Comparison of ENCODE assay signal across 8 mouse cellular contexts in genomic region chr19:46961047-46961651, GRCm38 (mm10). TPM values are rescaled to one million over a fixed set of nuclear protein-coding genes. Genes with fewer than 3 reads are reported as not detected.
DNase-seq lines count a peak whose midpoint lies in the region; ATAC-seq and TF ChIP-seq lines count a peak whose summit lies in the region.

No protein-coding gene starts in this region.

- H3K27me3 ChIP-seq in spleen, adult 2 months (ENCODE audit: control insufficient read depth, insufficient read depth, low read length) = no peaks in the 10 kb centered on the region
- H3K27me3 ChIP-seq in embryonic facial prominence, embryonic 15.5 days = no peaks in the 10 kb centered on the region
- no peaks in the 10 kb centered on the region for H3K27me3 ChIP-seq in limb, embryonic 14.5 days (ENCODE audit: control insufficient read depth, insufficient read depth, low read length)
- no peaks in the 10 kb centered on the region for H3K27me3 ChIP-seq in stomach, embryonic 14.5 days (ENCODE audit: control insufficient read depth, insufficient read depth, low read length)

- 6% methylated on average over 22 of the region's 22 CpGs for WGBS in spleen, adult 2 months
- WGBS in embryonic facial prominence, embryonic 15.5 days = 6% methylated on average over 22 of the region's 22 CpGs
- WGBS in limb, embryonic 14.5 days = 5% methylated on average over 20 of the region's 22 CpGs
- WGBS in stomach, embryonic 14.5 days = 4% methylated on average over 22 of the region's 22 CpGs

- DNase-seq in spleen, adult 2 months (ENCODE audit: low read depth in 1 of 2, low spot score in 2 of 2) = no peak
- DNase-seq in spleen, adult 18-20 months = no peak
- no peak for DNase-seq in limb, embryonic 14.5 days (ENCODE audit: low spot score)
- DNase-seq in thymus, adult 18-20 months = no peak
- no peak for DNase-seq in adrenal gland, postnatal 10 days
- DNase-seq in left cerebral cortex, postnatal 10 days (ENCODE audit: extremely low spot score in 1 of 2, low spot score in 2 of 2) = no peak

- peak overlapping the region; percentile 74 for H3K4me3 ChIP-seq in spleen, adult 2 months (ENCODE audit: extremely low read depth, insufficient read depth, insufficient read length)
- H3K4me3 ChIP-seq in embryonic facial prominence, embryonic 15.5 days (replicated peaks) = peak overlapping the region; percentile 85
- peak overlapping the region; percentile 80 for H3K4me3 ChIP-seq in limb, embryonic 14.5 days (replicated peaks; ENCODE audit: low read length)
- peak overlapping the region; percentile 76 for H3K4me3 ChIP-seq in stomach, embryonic 14.5 days (ENCODE audit: low read depth, low read length)

- no peak; the same call in 1 of the 2 replicates for ATAC-seq in embryonic facial prominence, embryonic 15.5 days (ENCODE audit: insufficient number of reproducible peaks, low FRiP score, low TSS enrichment, low read depth)
- no peak for ATAC-seq in limb, embryonic 14.5 days (ENCODE audit: low FRiP score, low read depth)
- no peak for ATAC-seq in stomach, embryonic 14.5 days (ENCODE audit: insufficient number of reproducible peaks, insufficient read depth, low FRiP score, low read depth)

- peak overlapping the region; percentile 83 for H3K9ac ChIP-seq in embryonic facial prominence, embryonic 15.5 days
- H3K9ac ChIP-seq in limb, embryonic 14.5 days (ENCODE audit: low read depth, low read length, severe bottlenecking) = peak overlapping the region; percentile 94
- H3K9ac ChIP-seq in stomach, embryonic 14.5 days (replicated peaks; ENCODE audit: low read depth, low read length) = peak overlapping the region; percentile 87

- intact Hi-C loops in left cerebral cortex, postnatal 10 days (cut with DNase I) = no loop called here

- TF ChIP-seq CTCF in spleen, adult 2 months (IDR thresholded peaks at IDR 0.05; ENCODE audit: extremely low read depth, insufficient read depth, insufficient read length, insufficient replicate concordance) = no peak

- H3K9me3 ChIP-seq in embryonic facial prominence, embryonic 15.5 days (replicated peaks) = no peaks in the 10 kb centered on the region
- H3K9me3 ChIP-seq in limb, embryonic 14.5 days (ENCODE audit: control insufficient read depth, low read length) = no peaks in the 10 kb centered on the region
- H3K9me3 ChIP-seq in stomach, embryonic 14.5 days (ENCODE audit: control insufficient read depth, low read depth, low read length) = no peaks in the 10 kb centered on the region

- no peaks in the 10 kb centered on the region for H3K36me3 ChIP-seq in spleen, adult 2 months (ENCODE audit: control insufficient read depth, insufficient read depth, low read length)
- H3K36me3 ChIP-seq in embryonic facial prominence, embryonic 15.5 days = no peaks in the 10 kb centered on the region
- no peaks in the 10 kb centered on the region; the same call in 1 of the 2 replicates for H3K36me3 ChIP-seq in limb, embryonic 14.5 days (ENCODE audit: control insufficient read depth, insufficient read depth, low read length)
- H3K36me3 ChIP-seq in stomach, embryonic 14.5 days (ENCODE audit: control insufficient read depth, insufficient read depth, low read length) = no peaks in the 10 kb centered on the region

- peak overlapping the region; percentile 82 for H3K27ac ChIP-seq in spleen, adult 2 months (ENCODE audit: insufficient read depth, low read length)
- peak overlapping the region; percentile 98 for H3K27ac ChIP-seq in embryonic facial prominence, embryonic 15.5 days (replicated peaks)
- peak overlapping the region; percentile 97 for H3K27ac ChIP-seq in limb, embryonic 14.5 days (replicated peaks; ENCODE audit: low read depth, low read length)
- H3K27ac ChIP-seq in stomach, embryonic 14.5 days (ENCODE audit: low read length) = peak overlapping the region; percentile 94

- H3K4me1 ChIP-seq in spleen, adult 2 months (ENCODE audit: control insufficient read depth, insufficient read depth, insufficient read length) = peaks cover 6% of the 10 kb centered on the region; the same call in 1 of the 2 replicates
- peaks cover 25% of the 10 kb centered on the region for H3K4me1 ChIP-seq in embryonic facial prominence, embryonic 15.5 days
- H3K4me1 ChIP-seq in limb, embryonic 14.5 days (ENCODE audit: control insufficient read depth, insufficient read depth, low read length) = peaks cover 24% of the 10 kb centered on the region
- peaks cover 23% of the 10 kb centered on the region for H3K4me1 ChIP-seq in stomach, embryonic 14.5 days (ENCODE audit: control insufficient read depth, insufficient read depth, low read length)

- H3K4me2 ChIP-seq in embryonic facial prominence, embryonic 15.5 days (replicated peaks) = peak overlapping the region; percentile 60
- peak overlapping the region; percentile 74 for H3K4me2 ChIP-seq in limb, embryonic 14.5 days (replicated peaks; ENCODE audit: low read depth, low read length, severe bottlenecking)
- H3K4me2 ChIP-seq in stomach, embryonic 14.5 days (replicated peaks; ENCODE audit: low read depth, low read length) = peak overlapping the region; percentile 73

- no peak for TF ChIP-seq POLR2A in spleen, adult 2 months (IDR thresholded peaks at IDR 0.05; ENCODE audit: low read depth, low read length)
- no peak for TF ChIP-seq POLR2A in limb, embryonic 14.5 days (IDR thresholded peaks at IDR 0.05; ENCODE audit: borderline replicate concordance, extremely low read depth, insufficient read depth, insufficient read length)

RNA-seq across cellular contexts. Expression of gene Ina, which starts 53.3 kb away (rescaled TPM):
- 0.02 TPM in 1 of 2 replicates, not detected in the other for polyA plus RNA-seq in spleen, adult 2 months (2012; rRNA removed)
- 5.9 and 7.6 TPM in 2 replicates for polyA plus RNA-seq in embryonic facial prominence, embryonic 15.5 days (2015; fragmentation: Nextera tagmentation; extraction: Ambion mirVana)
- 1.2 and 1.3 TPM in 2 replicates for polyA plus RNA-seq in limb, embryonic 14.5 days (2012; rRNA removed)
- 0.40 and 0.48 TPM in 2 replicates for polyA plus RNA-seq in limb, embryonic 14.5 days (2014; fragmentation: Nextera tagmentation; extraction: Ambion mirVana)
- polyA plus RNA-seq in stomach, embryonic 14.5 days (2014; fragmentation: Nextera tagmentation; extraction: Ambion mirVana) = 16.0 and 18.7 TPM in 2 replicates
- total RNA-seq in adrenal gland, postnatal 10 days (2021) = 10 to 100 TPM in 1 of 2 experiments, 1 to 10 TPM in 1; 7.6 to 12.2 TPM
- 100 to 1,000 TPM; 180 to 190 TPM for total RNA-seq in left cerebral cortex, postnatal 10 days (2021)

RNA-seq across cellular contexts. Expression of gene Nt5c2, which starts 53.8 kb away (rescaled TPM):
- 10.2 and 11.1 TPM in 2 replicates for polyA plus RNA-seq in spleen, adult 2 months (2012; rRNA removed)
- 64.9 and 73.4 TPM in 2 replicates for polyA plus RNA-seq in embryonic facial prominence, embryonic 15.5 days (2015; fragmentation: Nextera tagmentation; extraction: Ambion mirVana)
- polyA plus RNA-seq in limb, embryonic 14.5 days (2012; rRNA removed) = 28.2 and 32.9 TPM in 2 replicates
- polyA plus RNA-seq in limb, embryonic 14.5 days (2014; fragmentation: Nextera tagmentation; extraction: Ambion mirVana) = 67.1 and 68.7 TPM in 2 replicates
- polyA plus RNA-seq in stomach, embryonic 14.5 days (2014; fragmentation: Nextera tagmentation; extraction: Ambion mirVana) = 84.2 and 106 TPM in 2 replicates
- 10 to 100 TPM; 73.1 to 77.3 TPM for total RNA-seq in adrenal gland, postnatal 10 days (2021)
- total RNA-seq in left cerebral cortex, postnatal 10 days (2021) = 10 to 100 TPM; 76.4 to 87.4 TPM
